Mouse (Mus musculus): ENCODE results near the gene Tspan15.

DNA sequence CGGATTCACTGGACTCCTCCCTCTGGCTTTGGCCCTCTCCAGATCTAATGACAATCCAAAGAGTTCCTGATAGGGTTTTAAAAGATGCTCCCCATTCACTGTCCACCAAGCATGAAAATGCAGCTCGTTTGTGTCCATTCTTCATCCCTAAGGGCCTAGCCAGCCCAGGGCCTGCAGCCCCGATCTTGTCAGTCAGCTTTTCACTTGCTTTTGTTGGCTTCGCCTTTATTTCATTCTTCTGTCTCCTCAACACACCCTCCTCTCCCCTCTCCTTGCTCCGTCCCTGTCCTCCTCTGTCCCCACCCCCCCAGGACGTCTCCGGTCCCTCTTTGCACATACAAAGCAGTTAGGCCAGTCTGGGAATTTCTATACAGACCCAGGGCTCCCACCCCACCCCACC, 81.1 kb downstream of the Tspan15 start:
- TF ChIP-seq CHD2 (IDR thresholded peaks at IDR 0.05; ENCODE audit: low read depth, low read length) (no peak), HCFC1 (IDR thresholded peaks at IDR 0.05; ENCODE audit: borderline replicate concordance, insufficient read depth, low read length) (no peak)

Data from ES-E14 (cell line).